Mouse (Mus musculus) gastrocnemius, postnatal 36 days (tissue): ENCODE data around the gene Per2. TPM values are rescaled to one million over a fixed set of nuclear protein-coding genes. Genes with fewer than 3 reads are reported as not detected.

Experiments
- DNase-seq, 2 experiments: peaks; one replicate each; pipeline ENCODE4 v3.0.0; 2022
- intact Hi-C: fragments of 180-260 bp; cut with DNase I; formaldehyde crosslinking; loops from one replicate; pipeline ENCODE4 v1.15.1; 2025
- total RNA-seq, 2 experiments: library from RNA; stranded (reverse); gene quantifications; 2 replicates each; pipeline ENCODE4 v1.2.3; 2021

Per2 gene
- total RNA-seq, 2 experiments from 2014 or later: 6.7 to 9.9 TPM

GRCm38 (mm10) chr1:91411631-91412285, 47.4 kb downstream of the Per2 start:
- intact Hi-C loops: no loop called here

GRCm38 (mm10) chr1:91407819-91408218, 51.3 kb downstream of the Per2 start:
- intact Hi-C loops: no loop called here
- DNase-seq: no peak

More at GRCm38 (mm10) chr1:91411631-91412285, 47.4 kb downstream of the Per2 start:
- no peak for DNase-seq

- intact Hi-C loops: no loop called here
- DNase-seq: peak; percentile 57 to 58
Observed at GRCm38 (mm10) chr1:91405406-91406169, 53.5 kb downstream of the Per2 start.

- intact Hi-C loops: no loop called here
Observed at GRCm38 (mm10) chr1:91404976-91405375, 54.1 kb downstream of the Per2 start.

DNA sequence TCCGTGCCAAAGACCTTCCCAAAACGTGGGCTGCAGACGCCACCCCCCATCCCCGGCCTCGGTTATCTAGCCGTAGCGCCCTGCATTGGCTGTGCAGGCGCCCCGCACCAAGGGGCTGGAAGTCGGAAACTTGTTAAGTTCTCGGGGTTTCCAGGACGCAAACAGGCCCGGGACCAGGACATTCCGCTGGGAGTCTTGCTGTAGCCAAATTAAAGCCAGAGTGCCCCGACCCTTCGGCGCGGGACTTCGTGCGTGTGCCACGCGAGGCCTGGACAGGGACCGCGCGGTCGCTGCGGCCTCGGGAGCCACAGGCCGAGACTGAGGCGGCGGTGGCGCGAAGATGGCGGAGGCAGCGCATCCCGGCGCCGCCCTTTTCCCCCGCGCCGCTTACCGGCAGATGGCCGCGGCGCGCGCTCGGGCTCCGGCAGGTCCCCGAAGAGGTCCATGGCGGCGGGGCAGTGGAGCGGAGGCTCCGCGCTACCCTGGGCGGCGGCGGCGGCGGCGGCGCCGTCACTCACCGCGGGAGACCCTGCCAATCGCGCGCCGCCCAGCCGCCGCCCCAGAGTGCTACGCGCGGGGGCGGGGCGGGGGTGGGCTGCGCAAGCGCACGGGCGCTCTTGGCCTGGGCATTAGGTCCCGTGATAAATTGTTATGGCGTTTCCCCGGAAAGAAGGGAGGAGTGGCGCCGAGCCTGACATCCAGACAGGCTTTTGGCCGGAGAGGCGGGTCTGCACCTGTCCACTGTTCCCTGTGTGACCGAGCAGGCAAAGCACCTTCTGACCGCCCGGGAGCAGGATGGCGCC, 60.7 kb downstream of the Per2 start, which contains the start of gene Ilkap:
Gene Ilkap, minus strand, starts transcription at position 556 of the 803 bp plus-strand sequence.
- peak; percentile 74 to 81 for DNase-seq
- intact Hi-C loops: no loop called here

More at GRCm38 (mm10) chr1:91404976-91405375, 54.1 kb downstream of the Per2 start:
- no peak for DNase-seq

GRCm38 (mm10) chr1:91397927-91398259, 61.2 kb downstream of the Per2 start:
- intact Hi-C loops: no loop called here
- no peak for DNase-seq

GRCm38 (mm10) chr1:91390369-91390768, 68.8 kb downstream of the Per2 start:
- intact Hi-C loops: no loop called here

DNA sequence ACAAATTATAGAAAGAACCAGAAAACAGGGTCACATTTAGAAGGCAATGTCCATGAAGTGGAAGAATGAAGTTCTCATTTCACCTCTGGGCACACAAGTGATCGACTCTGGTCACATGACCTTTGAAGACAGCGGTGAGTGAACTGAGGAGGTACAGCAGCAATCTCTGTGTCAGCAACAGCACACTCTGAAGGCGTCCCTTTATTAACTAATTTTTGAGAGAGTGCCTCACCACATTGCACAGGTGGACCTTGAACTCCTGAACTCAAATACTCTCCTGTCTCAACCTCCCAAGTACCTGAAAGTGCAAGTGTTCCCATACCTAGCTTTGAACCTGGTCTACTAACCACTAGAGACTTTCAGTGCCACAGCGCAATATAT, 78.0 kb downstream of the Per2 start:
- intact Hi-C loops: loop anchor here (5.0 kb wide), 1 partner anchor 34 kb away; no protein-coding TSS in a partner anchor
- DNase-seq: no peak

More at GRCm38 (mm10) chr1:91390369-91390768, 68.8 kb downstream of the Per2 start:
- DNase-seq: no peak

DNA sequence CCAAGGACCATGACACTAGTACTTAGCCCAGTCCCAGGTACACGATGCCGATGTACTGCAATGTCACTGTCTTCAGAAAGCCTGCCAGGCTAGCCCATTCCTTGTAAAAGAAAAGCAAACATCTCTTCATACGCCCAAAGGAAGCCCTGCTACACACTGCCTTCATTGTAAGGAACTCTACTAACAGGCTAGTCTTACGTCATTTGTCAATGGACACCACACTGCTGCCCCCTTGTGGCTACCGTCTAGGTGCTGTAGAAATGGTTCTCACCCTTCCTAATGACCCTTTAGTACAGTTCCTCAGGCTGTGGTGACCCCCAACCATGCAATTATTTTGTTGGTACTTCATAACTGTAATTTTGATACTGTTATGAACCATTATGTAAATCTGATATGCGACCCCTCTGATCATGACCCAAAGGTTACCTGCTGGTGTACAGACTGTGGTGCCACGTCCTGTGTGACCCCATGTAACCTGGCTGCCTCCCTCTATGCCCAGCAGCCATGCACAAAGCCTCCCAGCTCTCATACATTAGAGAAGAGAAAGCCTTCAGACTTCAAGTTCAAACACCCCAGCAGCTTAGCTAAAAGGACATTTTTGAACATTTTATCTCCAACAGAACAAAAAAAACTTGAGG, 78.6 kb downstream of the Per2 start:
- intact Hi-C loops: loop anchor here (5.0 kb wide), 1 partner anchor 33 kb away; no protein-coding TSS in a partner anchor
- peak; percentile 58 to 71 for DNase-seq

GRCm38 (mm10) chr1:91373414-91373835, 85.7 kb downstream of the Per2 start:
- intact Hi-C loops: no loop called here

DNA sequence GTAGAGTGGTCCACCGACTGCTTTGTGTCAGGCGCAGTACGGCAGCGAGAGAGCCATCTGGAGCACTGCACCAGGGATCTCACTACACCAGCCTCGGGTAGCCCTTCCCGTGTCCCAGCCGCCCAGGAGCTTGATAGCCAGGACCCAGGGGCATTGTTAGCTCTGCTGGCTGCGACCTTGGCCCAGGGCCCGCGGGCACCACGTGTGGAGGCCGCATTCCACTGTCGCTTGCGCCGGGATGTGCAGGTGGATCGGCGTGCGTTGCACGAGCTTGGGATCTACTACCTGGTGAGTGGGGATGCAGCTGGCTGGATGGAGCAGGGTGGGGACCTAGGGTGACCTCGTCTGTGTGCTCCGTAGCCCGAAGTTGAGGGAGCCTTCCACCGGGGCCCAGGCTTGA, 89.1 kb downstream of the Per2 start:
- intact Hi-C loops: no loop called here
- DNase-seq: no peak

More at GRCm38 (mm10) chr1:91373414-91373835, 85.7 kb downstream of the Per2 start:
- no peak for DNase-seq

- no peak for DNase-seq
- intact Hi-C loops: no loop called here
Observed at GRCm38 (mm10) chr1:91369408-91369807, 89.7 kb downstream of the Per2 start.

DNA sequence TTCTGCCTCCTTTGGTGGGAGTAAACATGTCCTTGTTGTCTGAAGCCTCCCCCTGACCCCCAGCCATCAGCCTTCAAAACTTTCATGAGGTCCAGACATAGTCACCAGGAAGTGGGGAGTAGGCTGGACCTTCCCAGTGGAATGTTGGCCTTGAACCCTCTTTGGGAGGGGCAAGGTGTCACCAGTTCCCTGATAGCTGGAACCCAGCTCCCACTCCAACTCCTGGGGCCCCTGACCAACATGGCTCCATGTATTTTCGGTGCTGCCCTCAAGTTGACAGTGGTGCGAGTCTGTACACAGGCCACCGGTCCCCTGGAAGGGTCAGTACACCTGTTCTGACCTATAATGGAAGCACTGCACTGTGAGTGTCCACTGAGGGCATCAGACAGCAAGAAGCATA, 91.8 kb downstream of the Per2 start:
- no peak for DNase-seq
- intact Hi-C loops: no loop called here

DNA sequence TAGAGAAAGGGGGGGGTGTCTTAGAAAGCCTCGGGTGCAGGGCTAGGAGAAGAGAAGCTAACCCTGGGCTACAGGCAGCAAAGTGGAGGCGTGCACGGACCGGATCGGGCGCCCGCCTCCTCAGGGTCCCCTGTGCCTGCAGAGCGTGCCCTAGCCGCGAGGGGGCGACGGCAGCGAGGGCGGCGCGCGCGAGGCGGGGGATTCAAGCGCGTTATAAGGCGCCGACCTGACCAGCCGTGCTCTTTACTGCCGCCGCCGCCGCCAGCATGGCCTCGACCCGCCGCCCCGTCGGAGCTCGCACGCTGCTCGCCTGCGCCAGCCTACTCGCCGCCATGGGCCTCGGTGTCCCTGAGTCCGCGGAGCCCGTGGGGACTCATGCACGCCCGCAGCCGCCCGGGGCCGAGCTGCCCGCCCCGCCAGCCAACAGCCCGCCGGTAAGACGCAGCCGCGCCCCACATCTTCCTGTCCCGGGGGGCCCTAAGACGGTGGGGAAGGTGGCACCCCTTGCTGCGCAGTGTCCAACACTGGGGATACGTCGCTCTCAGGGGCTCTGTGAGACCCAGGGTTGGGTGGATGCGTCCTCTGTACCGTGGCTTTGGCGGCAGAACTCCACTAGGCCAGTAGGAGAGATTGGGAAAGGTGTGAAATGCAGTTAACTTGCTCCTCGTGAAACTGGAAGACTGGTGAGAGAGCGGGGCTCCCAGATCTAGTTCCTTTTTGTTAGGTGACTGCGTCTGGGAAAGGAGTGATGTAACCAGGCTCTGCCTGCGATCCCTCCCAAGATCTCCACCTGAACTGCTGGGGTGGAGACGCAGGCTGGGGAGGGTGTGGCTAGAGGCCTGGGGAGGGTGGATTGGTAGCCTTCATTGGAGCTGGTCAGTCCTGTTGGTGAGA, 92.7 kb downstream of the Per2 start, which contains the start of gene Erfe:
Gene Erfe, plus strand, starts transcription at position 216 of the 894 bp plus-strand sequence.
- intact Hi-C loops: no loop called here
- DNase-seq: peak; percentile 63 to 68

Other genes starting within 250 kb of the Per2 start
- gene Ube2f, start 209.0 kb downstream of the Per2 start, total RNA-seq: 10 to 100 TPM; 56.1 to 58.7 TPM
- gene Scly, start 161.0 kb downstream of the Per2 start, total RNA-seq: 10 to 100 TPM in 1 of 2 experiments, 1 to 10 TPM in 1; 9.4 to 12.1 TPM
- gene Espnl, start 137.2 kb downstream of the Per2 start, total RNA-seq: under 1 TPM; 0.05 to 0.10 TPM
- 10 to 100 TPM; 55.0 to 66.7 TPM for gene Klhl30, start 108.3 kb downstream of the Per2 start, total RNA-seq
- 1 to 10 TPM; 1.8 to 2.1 TPM for gene Erfe, start 92.9 kb downstream of the Per2 start, total RNA-seq
- 10 to 100 TPM; 33.2 TPM for gene Ilkap, start 60.5 kb downstream of the Per2 start, total RNA-seq
- gene Hes6, start 45.3 kb downstream of the Per2 start, total RNA-seq: 1 to 10 TPM; 7.5 to 7.9 TPM
- gene Traf3ip1, start 35.3 kb upstream of the Per2 start, total RNA-seq: 1 to 10 TPM; 2.7 to 3.4 TPM
- gene Asb1, start 81.2 kb upstream of the Per2 start, total RNA-seq: 10 to 100 TPM; 11.9 to 12.7 TPM